Mouse (Mus musculus): ENCODE measurements around the gene Magi2. TPM values are rescaled to one million over a fixed set of nuclear protein-coding genes. Genes with fewer than 3 reads are reported as not detected.
"Not testable (repeated sequence)": the region's sequence is repeated elsewhere in the genome, so short reads cannot be mapped to it uniquely, and the experiment has no call there.

Gene Magi2
- polyA plus RNA-seq, 1 experiment = 0.79 TPM

- no peak overlapping the region for H3K27ac ChIP-seq (ENCODE audit: insufficient read depth, low read length)
- WGBS = 50% methylated on average over 3 of the region's 3 CpGs
- no peaks in the 10 kb centered on the region for H3K27me3 ChIP-seq (ENCODE audit: control insufficient read depth, insufficient read depth, low read length)
- TF ChIP-seq POLR2A (IDR thresholded peaks at IDR 0.05; ENCODE audit: low read depth, low read length) (no peak), CTCF (IDR thresholded peaks at IDR 0.05; ENCODE audit: extremely low read depth, insufficient read depth, insufficient read length, insufficient replicate concordance) (no peak)
- no peak for DNase-seq (ENCODE audit: low read depth in 1 of 2, low spot score in 2 of 2)
- H3K36me3 ChIP-seq (ENCODE audit: control insufficient read depth, insufficient read depth, low read length) = no peaks in the 10 kb centered on the region
- no peaks in the 10 kb centered on the region for H3K4me1 ChIP-seq (ENCODE audit: control insufficient read depth, insufficient read depth, insufficient read length)
- no peak overlapping the region for H3K4me3 ChIP-seq (ENCODE audit: extremely low read depth, insufficient read depth, insufficient read length)
Measured at GRCm38 (mm10) chr5:20256150-20256868, 1029.5 kb downstream of the Magi2 start.

GRCm38 (mm10) chr5:20256933-20257332 is 1030.1 kb downstream of the Magi2 start:
- TF ChIP-seq POLR2A (IDR thresholded peaks at IDR 0.05; ENCODE audit: low read depth, low read length) (no peak), CTCF (IDR thresholded peaks at IDR 0.05; ENCODE audit: extremely low read depth, insufficient read depth, insufficient read length, insufficient replicate concordance) (no peak)
- no peak for DNase-seq (ENCODE audit: low read depth in 1 of 2, low spot score in 2 of 2)
- no peaks in the 10 kb centered on the region for H3K4me1 ChIP-seq (ENCODE audit: control insufficient read depth, insufficient read depth, insufficient read length)
- H3K27me3 ChIP-seq (ENCODE audit: control insufficient read depth, insufficient read depth, low read length) = no peaks in the 10 kb centered on the region
- 49% methylated on average over 2 of the region's 2 CpGs for WGBS
- no peak overlapping the region for H3K4me3 ChIP-seq (ENCODE audit: extremely low read depth, insufficient read depth, insufficient read length)
- H3K36me3 ChIP-seq (ENCODE audit: control insufficient read depth, insufficient read depth, low read length) = no peaks in the 10 kb centered on the region
- no peak overlapping the region for H3K27ac ChIP-seq (ENCODE audit: insufficient read depth, low read length)

- no peak for TF ChIP-seq CTCF (IDR thresholded peaks at IDR 0.05; ENCODE audit: extremely low read depth, insufficient read depth, insufficient read length, insufficient replicate concordance)
- no peak for TF ChIP-seq POLR2A (IDR thresholded peaks at IDR 0.05; ENCODE audit: low read depth, low read length)
- 90% methylated on average over 4 of the region's 4 CpGs for WGBS
- no peak overlapping the region for H3K27ac ChIP-seq (ENCODE audit: insufficient read depth, low read length)
- H3K36me3 ChIP-seq (ENCODE audit: control insufficient read depth, insufficient read depth, low read length) = no peaks in the 10 kb centered on the region
- H3K4me3 ChIP-seq (ENCODE audit: extremely low read depth, insufficient read depth, insufficient read length) = no peak overlapping the region
- no peak for DNase-seq (ENCODE audit: low read depth in 1 of 2, low spot score in 2 of 2)
- no peaks in the 10 kb centered on the region for H3K4me1 ChIP-seq (ENCODE audit: control insufficient read depth, insufficient read depth, insufficient read length)
- no peaks in the 10 kb centered on the region for H3K27me3 ChIP-seq (ENCODE audit: control insufficient read depth, insufficient read depth, low read length)
Measured at GRCm38 (mm10) chr5:20257419-20257818, 1030.6 kb downstream of the Magi2 start.

GRCm38 (mm10) chr5:20259719-20260118 is 1032.9 kb downstream of the Magi2 start:
- no peaks in the 10 kb centered on the region for H3K4me1 ChIP-seq (ENCODE audit: control insufficient read depth, insufficient read depth, insufficient read length)
- DNase-seq (ENCODE audit: low read depth in 1 of 2, low spot score in 2 of 2) = no peak
- WGBS = 84% methylated on average over 3 of the region's 3 CpGs
- H3K27me3 ChIP-seq (ENCODE audit: control insufficient read depth, insufficient read depth, low read length) = no peaks in the 10 kb centered on the region
- no peak overlapping the region for H3K4me3 ChIP-seq (ENCODE audit: extremely low read depth, insufficient read depth, insufficient read length)
- no peak overlapping the region for H3K27ac ChIP-seq (ENCODE audit: insufficient read depth, low read length)
- H3K36me3 ChIP-seq (ENCODE audit: control insufficient read depth, insufficient read depth, low read length) = no peaks in the 10 kb centered on the region
- TF ChIP-seq CTCF (IDR thresholded peaks at IDR 0.05; ENCODE audit: extremely low read depth, insufficient read depth, insufficient read length, insufficient replicate concordance) (no peak), POLR2A (IDR thresholded peaks at IDR 0.05; ENCODE audit: low read depth, low read length) (no peak)

GRCm38 (mm10) chr5:20272680-20273079 is 1045.8 kb downstream of the Magi2 start:
- WGBS = 95% methylated on average over 1 of the region's 1 CpGs

GRCm38 (mm10) chr5:20275632-20276031 is 1048.8 kb downstream of the Magi2 start:
- Histone ChIP-seq H3K4me1 (ENCODE audit: control insufficient read depth, insufficient read depth, insufficient read length) (no peaks in the 10 kb centered on the region), H3K27ac (ENCODE audit: insufficient read depth, low read length) (no peak overlapping the region), H3K27me3 (ENCODE audit: control insufficient read depth, insufficient read depth, low read length) (no peaks in the 10 kb centered on the region), H3K4me3 (ENCODE audit: extremely low read depth, insufficient read depth, insufficient read length) (no peak overlapping the region), H3K36me3 (ENCODE audit: control insufficient read depth, insufficient read depth, low read length) (no peaks in the 10 kb centered on the region)
- DNase-seq (ENCODE audit: low read depth in 1 of 2, low spot score in 2 of 2) = no peak
- 92% methylated on average over 2 of the region's 2 CpGs for WGBS
- TF ChIP-seq POLR2A (IDR thresholded peaks at IDR 0.05; ENCODE audit: low read depth, low read length) (no peak), CTCF (IDR thresholded peaks at IDR 0.05; ENCODE audit: extremely low read depth, insufficient read depth, insufficient read length, insufficient replicate concordance) (no peak)

More at GRCm38 (mm10) chr5:20272680-20273079, 1045.8 kb downstream of the Magi2 start:
- not testable (repeated sequence) for H3K27ac ChIP-seq (ENCODE audit: insufficient read depth, low read length); H3K4me1 ChIP-seq (ENCODE audit: control insufficient read depth, insufficient read depth, insufficient read length); H3K36me3 ChIP-seq (ENCODE audit: control insufficient read depth, insufficient read depth, low read length); DNase-seq (ENCODE audit: low read depth in 1 of 2, low spot score in 2 of 2); H3K27me3 ChIP-seq (ENCODE audit: control insufficient read depth, insufficient read depth, low read length); H3K4me3 ChIP-seq (ENCODE audit: extremely low read depth, insufficient read depth, insufficient read length)

GRCm38 (mm10) chr5:20285080-20285840 is 1058.4 kb downstream of the Magi2 start:
- H3K4me1 ChIP-seq (ENCODE audit: control insufficient read depth, insufficient read depth, insufficient read length) = no peaks in the 10 kb centered on the region
- H3K4me3 ChIP-seq (ENCODE audit: extremely low read depth, insufficient read depth, insufficient read length) = no peak overlapping the region
- TF ChIP-seq CTCF (IDR thresholded peaks at IDR 0.05; ENCODE audit: extremely low read depth, insufficient read depth, insufficient read length, insufficient replicate concordance) (no peak), POLR2A (IDR thresholded peaks at IDR 0.05; ENCODE audit: low read depth, low read length) (no peak)
- H3K27ac ChIP-seq (ENCODE audit: insufficient read depth, low read length) = no peak overlapping the region
- no peak for DNase-seq (ENCODE audit: low read depth in 1 of 2, low spot score in 2 of 2)
- WGBS = 89% methylated on average over 8 of the region's 8 CpGs
- no peaks in the 10 kb centered on the region for H3K27me3 ChIP-seq (ENCODE audit: control insufficient read depth, insufficient read depth, low read length)
- H3K36me3 ChIP-seq (ENCODE audit: control insufficient read depth, insufficient read depth, low read length) = no peaks in the 10 kb centered on the region
